Mouse (Mus musculus): ENCODE measurements at regions not wholly inside any gene's neighbourhood (a gene's known extent, or its start where the extent isn't known, plus 50 kb on each side); places are given as distances from the start of the nearest gene placed in this dataset.

GRCm38 (mm10) chr17:79282771-79283170 lies 72.1 kb downstream of the Cdc42ep3 start:
- no peak for DNase-seq
- WGBS, result 65% methylated on average over 2 of the region's 2 CpGs
- H3K4me3 ChIP-seq (replicated peaks; ENCODE audit: low read depth, low read length), result no peak overlapping the region
- no peak for ATAC-seq (ENCODE audit: low FRiP score, low TSS enrichment)
- H3K9ac ChIP-seq (replicated peaks; ENCODE audit: low read length), result no peak overlapping the region
- H3K27me3 ChIP-seq (ENCODE audit: control insufficient read depth, insufficient read depth, low read length), result no peaks in the 10 kb centered on the region
- no peak overlapping the region for H3K4me2 ChIP-seq (ENCODE audit: low read length)
- no peak overlapping the region for H3K27ac ChIP-seq (replicated peaks; ENCODE audit: low read depth, low read length)
- H3K9me3 ChIP-seq (ENCODE audit: control insufficient read depth, low read length), result no peaks in the 10 kb centered on the region
- 0 out of 2 replicates have a peak, but pooled peaks cover 3% of the 10 kb centered on the region for H3K4me1 ChIP-seq (ENCODE audit: control insufficient read depth, insufficient read depth, low read length)
- H3K36me3 ChIP-seq (ENCODE audit: control insufficient read depth, insufficient read depth, low read length), result no peaks in the 10 kb centered on the region

GRCm38 (mm10) chr17:79273551-79273950 lies 81.3 kb downstream of the Cdc42ep3 start:
- Histone ChIP-seq H3K4me2 (ENCODE audit: low read length) (no peak overlapping the region), H3K4me1 (ENCODE audit: control insufficient read depth, insufficient read depth, low read length) (no peaks in the 10 kb centered on the region), H3K9ac (replicated peaks; ENCODE audit: low read length) (no peak overlapping the region), H3K27me3 (ENCODE audit: control insufficient read depth, insufficient read depth, low read length) (no peaks in the 10 kb centered on the region), H3K9me3 (ENCODE audit: control insufficient read depth, low read length) (no peaks in the 10 kb centered on the region), H3K27ac (replicated peaks; ENCODE audit: low read depth, low read length) (no peak overlapping the region), H3K36me3 (ENCODE audit: control insufficient read depth, insufficient read depth, low read length) (no peaks in the 10 kb centered on the region), H3K4me3 (replicated peaks; ENCODE audit: low read depth, low read length) (no peak overlapping the region)
- DNase-seq (no peak), ATAC-seq (ENCODE audit: low FRiP score, low TSS enrichment) (no peak)
- 88% methylated on average over 8 of the region's 8 CpGs for WGBS

GRCm38 (mm10) chr17:79259691-79260090 lies 95.2 kb downstream of the Cdc42ep3 start:
- H3K4me3 ChIP-seq (replicated peaks; ENCODE audit: low read depth, low read length), result no peak overlapping the region
- H3K27ac ChIP-seq (replicated peaks; ENCODE audit: low read depth, low read length), result no peak overlapping the region
- ATAC-seq (ENCODE audit: low FRiP score, low TSS enrichment) (no peak), DNase-seq (no peak)
- no peaks in the 10 kb centered on the region for H3K27me3 ChIP-seq (ENCODE audit: control insufficient read depth, insufficient read depth, low read length)
- H3K4me1 ChIP-seq (ENCODE audit: control insufficient read depth, insufficient read depth, low read length), result no peaks in the 10 kb centered on the region
- no peaks in the 10 kb centered on the region for H3K9me3 ChIP-seq (ENCODE audit: control insufficient read depth, low read length)
- no peak overlapping the region for H3K4me2 ChIP-seq (ENCODE audit: low read length)
- H3K9ac ChIP-seq (replicated peaks; ENCODE audit: low read length), result no peak overlapping the region
- 75% methylated on average over 5 of the region's 5 CpGs for WGBS
- no peaks in the 10 kb centered on the region for H3K36me3 ChIP-seq (ENCODE audit: control insufficient read depth, insufficient read depth, low read length)

GRCm38 (mm10) chr17:79246962-79247902 lies 107.7 kb downstream of the Cdc42ep3 start:
- Histone ChIP-seq H3K36me3 (ENCODE audit: control insufficient read depth, insufficient read depth, low read length) (no peaks in the 10 kb centered on the region), H3K4me2 (ENCODE audit: low read length) (no peak overlapping the region), H3K27ac (replicated peaks; ENCODE audit: low read depth, low read length) (no peak overlapping the region), H3K9me3 (ENCODE audit: control insufficient read depth, low read length) (no peaks in the 10 kb centered on the region), H3K9ac (replicated peaks; ENCODE audit: low read length) (no peak overlapping the region), H3K4me1 (ENCODE audit: control insufficient read depth, insufficient read depth, low read length) (no peaks in the 10 kb centered on the region), H3K4me3 (replicated peaks; ENCODE audit: low read depth, low read length) (no peak overlapping the region), H3K27me3 (ENCODE audit: control insufficient read depth, insufficient read depth, low read length) (no peaks in the 10 kb centered on the region)
- DNase-seq, result no peak
- 75% methylated on average over 9 of the region's 9 CpGs for WGBS
- no peak for ATAC-seq (ENCODE audit: low FRiP score, low TSS enrichment)

DNA sequence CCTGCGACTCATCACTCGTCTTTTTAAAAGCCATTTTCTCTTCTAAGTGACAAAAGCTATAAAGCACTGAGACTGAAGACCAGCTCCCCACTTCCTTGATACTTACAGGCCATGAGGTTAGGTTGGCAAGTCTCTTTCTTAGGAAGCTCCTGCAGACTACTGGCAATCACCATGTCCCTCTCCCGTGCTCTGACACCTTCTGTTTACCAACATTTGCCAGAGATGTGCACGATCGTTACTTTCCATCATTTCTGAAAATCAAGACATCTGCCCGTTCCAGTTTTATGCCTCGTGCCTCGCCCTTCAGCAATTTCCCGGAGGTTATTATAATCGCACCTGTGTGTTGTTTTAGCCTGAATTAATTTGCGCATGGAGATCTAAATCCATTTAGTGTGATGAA lies 110.8 kb downstream of the Cdc42ep3 start:
- WGBS, result 89% methylated on average over 11 of the region's 11 CpGs

DNA sequence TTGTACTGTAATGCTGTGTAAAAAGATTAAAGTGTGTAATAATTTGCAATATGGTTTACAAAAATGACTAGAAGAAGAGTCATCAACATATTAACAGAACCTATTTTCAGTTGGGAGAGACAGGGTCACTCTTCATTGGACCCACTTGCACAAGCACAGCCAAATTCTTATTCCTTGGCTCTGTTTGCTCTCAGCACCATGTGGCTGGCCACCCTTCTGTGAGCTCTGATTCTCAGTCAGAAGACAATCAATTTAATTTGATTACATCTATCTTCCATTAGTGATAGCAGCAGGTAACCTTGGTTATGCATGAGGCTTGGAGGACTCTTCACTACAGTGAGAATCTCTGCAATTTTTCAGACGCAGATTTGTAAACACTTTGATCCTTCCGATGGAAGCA lies 111.5 kb downstream of the Cdc42ep3 start:
- Histone ChIP-seq H3K27me3 (ENCODE audit: control insufficient read depth, insufficient read depth, low read length) (no peaks in the 10 kb centered on the region), H3K4me1 (ENCODE audit: control insufficient read depth, insufficient read depth, low read length) (no peaks in the 10 kb centered on the region), H3K36me3 (ENCODE audit: control insufficient read depth, insufficient read depth, low read length) (no peaks in the 10 kb centered on the region), H3K4me3 (replicated peaks; ENCODE audit: low read depth, low read length) (no peak overlapping the region), H3K9ac (replicated peaks; ENCODE audit: low read length) (no peak overlapping the region), H3K9me3 (ENCODE audit: control insufficient read depth, low read length) (no peaks in the 10 kb centered on the region), H3K27ac (replicated peaks; ENCODE audit: low read depth, low read length) (no peak overlapping the region), H3K4me2 (ENCODE audit: low read length) (no peak overlapping the region)
- ATAC-seq (ENCODE audit: low FRiP score, low TSS enrichment) (no peak), DNase-seq (no peak)
- 96% methylated on average over 2 of the region's 2 CpGs for WGBS

More for the DNA sequence above, 110.8 kb downstream of the Cdc42ep3 start:
- H3K27me3 ChIP-seq (ENCODE audit: control insufficient read depth, insufficient read depth, low read length), result no peaks in the 10 kb centered on the region
- no peak overlapping the region for H3K4me2 ChIP-seq (ENCODE audit: low read length)
- H3K36me3 ChIP-seq (ENCODE audit: control insufficient read depth, insufficient read depth, low read length), result no peaks in the 10 kb centered on the region
- no peaks in the 10 kb centered on the region for H3K9me3 ChIP-seq (ENCODE audit: control insufficient read depth, low read length)
- ATAC-seq (ENCODE audit: low FRiP score, low TSS enrichment) (no peak), DNase-seq (no peak)
- no peak overlapping the region for H3K27ac ChIP-seq (replicated peaks; ENCODE audit: low read depth, low read length)
- H3K9ac ChIP-seq (replicated peaks; ENCODE audit: low read length), result no peak overlapping the region
- no peaks in the 10 kb centered on the region for H3K4me1 ChIP-seq (ENCODE audit: control insufficient read depth, insufficient read depth, low read length)
- H3K4me3 ChIP-seq (replicated peaks; ENCODE audit: low read depth, low read length), result no peak overlapping the region

- Histone ChIP-seq H3K36me3 (ENCODE audit: control insufficient read depth, insufficient read depth, low read length) (no peaks in the 10 kb centered on the region), H3K4me3 (replicated peaks; ENCODE audit: low read depth, low read length) (no peak overlapping the region), H3K27ac (replicated peaks; ENCODE audit: low read depth, low read length) (no peak overlapping the region), H3K4me2 (ENCODE audit: low read length) (no peak overlapping the region), H3K9me3 (ENCODE audit: control insufficient read depth, low read length) (no peaks in the 10 kb centered on the region), H3K9ac (replicated peaks; ENCODE audit: low read length) (no peak overlapping the region), H3K27me3 (ENCODE audit: control insufficient read depth, insufficient read depth, low read length) (no peaks in the 10 kb centered on the region), H3K4me1 (ENCODE audit: control insufficient read depth, insufficient read depth, low read length) (no peaks in the 10 kb centered on the region)
- ATAC-seq (ENCODE audit: low FRiP score, low TSS enrichment), result no peak
- WGBS, result 94% methylated on average over 3 of the region's 3 CpGs
- DNase-seq, result no peak
Observed at GRCm38 (mm10) chr17:79241489-79241888, 113.4 kb downstream of the Cdc42ep3 start.

- Histone ChIP-seq H3K9ac (replicated peaks; ENCODE audit: low read length) (no peak overlapping the region), H3K27me3 (ENCODE audit: control insufficient read depth, insufficient read depth, low read length) (no peaks in the 10 kb centered on the region), H3K36me3 (ENCODE audit: control insufficient read depth, insufficient read depth, low read length) (no peaks in the 10 kb centered on the region), H3K9me3 (ENCODE audit: control insufficient read depth, low read length) (no peaks in the 10 kb centered on the region), H3K4me2 (ENCODE audit: low read length) (no peak overlapping the region), H3K4me1 (ENCODE audit: control insufficient read depth, insufficient read depth, low read length) (no peaks in the 10 kb centered on the region), H3K27ac (replicated peaks; ENCODE audit: low read depth, low read length) (no peak overlapping the region), H3K4me3 (replicated peaks; ENCODE audit: low read depth, low read length) (no peak overlapping the region)
- DNase-seq (no peak), ATAC-seq (ENCODE audit: low FRiP score, low TSS enrichment) (no peak)
- 80% methylated on average over 3 of the region's 3 CpGs for WGBS
Observed at GRCm38 (mm10) chr17:79236244-79236781, 118.6 kb downstream of the Cdc42ep3 start.

Data from midbrain, embryonic 14.5 days (tissue).